Comparison of ENCODE assay signal across 29 mouse cellular contexts in the genomic region with DNA sequence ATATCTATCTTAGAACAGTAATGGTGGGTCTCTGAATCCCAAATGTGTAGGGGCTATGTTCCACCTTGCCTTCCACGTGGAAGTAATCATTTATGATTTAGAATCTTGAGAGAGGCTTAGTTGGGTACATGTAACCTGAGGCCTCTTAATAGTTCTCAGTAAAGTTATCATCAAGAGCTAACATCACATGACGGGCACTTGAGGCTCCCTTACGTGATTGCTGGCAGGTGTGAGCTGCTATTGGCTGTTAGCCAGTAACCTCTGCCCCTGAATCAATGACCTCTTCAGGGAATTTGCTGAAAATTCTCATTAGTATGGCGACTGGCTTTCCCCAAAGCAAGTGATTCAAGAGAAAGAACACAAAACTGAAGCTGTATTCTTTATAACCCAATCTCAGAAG. TPM values are rescaled to one million over a fixed set of nuclear protein-coding genes. Genes with fewer than 3 reads are reported as not detected.
DNase-seq lines count a peak whose midpoint lies in the region; ATAC-seq lines count a peak whose summit lies in the region.
"Had no signal": no experiment of that assay in that cellular context is flagged by ENCODE, and none has a peak within 500 bp of the region (broad histone marks: within the 10 kb centered on the region; RNA-seq: fewer than 3 reads in every experiment).

No protein-coding gene starts in this region.

- peak; percentile 81 for ATAC-seq in intestine, embryonic 15.5 days
- ATAC-seq in hindbrain, embryonic 14.5 days (ENCODE audit: low FRiP score): no peak
- ATAC-seq: hindbrain, embryonic 16.5 days; midbrain, embryonic 15.5 days had no signal

- H3K4me3 ChIP-seq in intestine, embryonic 15.5 days (replicated peaks): no peak overlapping the region
- no peak overlapping the region for H3K4me3 ChIP-seq in hindbrain, embryonic 14.5 days (replicated peaks; ENCODE audit: low read length)
- H3K4me3 ChIP-seq: heart, adult 2 months; heart, embryonic 15.5 days; limb, embryonic 12.5 days; liver, embryonic 15.5 days; megakaryocyte, embryonic 14.5 days; midbrain, embryonic 15.5 days; myocyte; stomach, embryonic 15.5 days had no signal

- no peaks in the 10 kb centered on the region for H3K27me3 ChIP-seq in intestine, embryonic 15.5 days (replicated peaks)
- no peaks in the 10 kb centered on the region for H3K27me3 ChIP-seq in hindbrain, embryonic 14.5 days (ENCODE audit: control insufficient read depth, insufficient read depth, low read length)
- H3K27me3 ChIP-seq: heart, embryonic 15.5 days; limb, embryonic 12.5 days; liver, embryonic 15.5 days; midbrain, embryonic 15.5 days; stomach, embryonic 15.5 days had no signal

- no peak overlapping the region for H3K4me2 ChIP-seq in intestine, embryonic 15.5 days (replicated peaks)
- no peak overlapping the region for H3K4me2 ChIP-seq in hindbrain, embryonic 14.5 days (replicated peaks)
- H3K4me2 ChIP-seq: heart, embryonic 15.5 days; limb, embryonic 12.5 days; liver, embryonic 15.5 days; midbrain, embryonic 15.5 days; stomach, embryonic 15.5 days had no signal

- 0 out of 2 replicates have a peak overlapping the region, but pooled peaks have one; percentile 63 for H3K27ac ChIP-seq in intestine, embryonic 15.5 days
- H3K27ac ChIP-seq in hindbrain, embryonic 14.5 days: no peak overlapping the region
- H3K27ac ChIP-seq: heart, adult 2 months; heart, embryonic 15.5 days; limb, embryonic 12.5 days; liver, embryonic 15.5 days; midbrain, embryonic 15.5 days; stomach, embryonic 15.5 days had no signal

- no peaks in the 10 kb centered on the region for H3K9me3 ChIP-seq in intestine, embryonic 15.5 days
- H3K9me3 ChIP-seq in hindbrain, embryonic 14.5 days (ENCODE audit: control insufficient read depth, low read length): no peaks in the 10 kb centered on the region
- H3K9me3 ChIP-seq: heart, embryonic 15.5 days; limb, embryonic 12.5 days; liver, embryonic 15.5 days; megakaryocyte, embryonic 14.5 days; midbrain, embryonic 15.5 days; stomach, embryonic 15.5 days had no signal

- peaks cover 2% of the 10 kb centered on the region; the same call in 1 of the 2 replicates for H3K4me1 ChIP-seq in intestine, embryonic 15.5 days (replicated peaks)
- no peaks in the 10 kb centered on the region for H3K4me1 ChIP-seq in hindbrain, embryonic 14.5 days (replicated peaks; ENCODE audit: control insufficient read depth, insufficient read depth, low read length)
- H3K4me1 ChIP-seq: liver, embryonic 15.5 days; midbrain, embryonic 15.5 days; stomach, embryonic 15.5 days had no signal

- WGBS in intestine, embryonic 15.5 days: 47% methylated on average over 4 of the region's 4 CpGs
- 63% methylated on average over 4 of the region's 4 CpGs for WGBS in hindbrain, embryonic 14.5 days

- H3K36me3 ChIP-seq in intestine, embryonic 15.5 days: no peaks in the 10 kb centered on the region
- no peaks in the 10 kb centered on the region for H3K36me3 ChIP-seq in hindbrain, embryonic 14.5 days (replicated peaks; ENCODE audit: control insufficient read depth, insufficient read depth)
- H3K36me3 ChIP-seq: heart, embryonic 15.5 days; limb, embryonic 12.5 days; liver, embryonic 15.5 days; midbrain, embryonic 15.5 days; stomach, embryonic 15.5 days had no signal

- no peak overlapping the region for H3K9ac ChIP-seq in intestine, embryonic 15.5 days
- H3K9ac ChIP-seq in hindbrain, embryonic 14.5 days: no peak overlapping the region
- H3K9ac ChIP-seq: heart, embryonic 15.5 days; limb, embryonic 12.5 days; liver, embryonic 15.5 days; midbrain, embryonic 15.5 days; stomach, embryonic 15.5 days had no signal

- peak; percentile 33 for DNase-seq in adrenal gland, postnatal 10 days
- DNase-seq in adrenal gland, adult 2 months: no peak
- DNase-seq in kidney, adult 9 months: peak; percentile 79
- no peak for DNase-seq in kidney, postnatal 4 days
- DNase-seq in lung, postnatal 25 days (ENCODE audit: low spot score): peak; percentile 63
- no peak for DNase-seq in hindbrain, embryonic 14.5 days (ENCODE audit: low spot score)
- no peak for DNase-seq in retina, postnatal 1 day
- DNase-seq: cerebellum, adult 2 months; cerebellum, postnatal 36 days; gastrocnemius, postnatal 10 days; heart, adult 2 months; heart, postnatal 4 days; right cerebral cortex, postnatal 14 days; thymus, adult 2 months had no signal

RNA-seq across cellular contexts. Expression of gene Calml3, which starts 17.0 kb away (rescaled TPM):
- total RNA-seq in adrenal gland, postnatal 10 days (2021): not detected
- under 1 TPM; 0.35 to 0.63 TPM for total RNA-seq in adrenal gland, adult 2 months (2021)
- 0.35 TPM in 1 of 2 replicates, not detected in the other for polyA plus RNA-seq in adrenal gland, adult 2 months (2012; rRNA removed)
- not detected in 2 replicates for polyA plus RNA-seq in intestine, embryonic 15.5 days (2015; fragmentation: Nextera tagmentation; extraction: Ambion mirVana)
- not detected in 2 replicates for polyA plus RNA-seq in hindbrain, embryonic 14.5 days (2014; fragmentation: Nextera tagmentation; extraction: Ambion mirVana)
- total RNA-seq: gastrocnemius, postnatal 10 days; heart, adult 2 months; heart, postnatal 4 days; layer of hippocampus, postnatal 25 days; left cerebral cortex, postnatal 10 days had no signal
- polyA plus RNA-seq: cerebellum, adult 2 months; forebrain, embryonic 11.5 days; heart, embryonic 15.5 days; hindbrain, embryonic 16.5 days; liver, embryonic 15.5 days; midbrain, embryonic 15.5 days; neural tube, embryonic 14.5 days had no signal

RNA-seq across cellular contexts. Expression of gene Calm4, which starts 50.5 kb away (rescaled TPM):
- not detected for total RNA-seq in adrenal gland, postnatal 10 days (2021)
- total RNA-seq in adrenal gland, adult 2 months (2021): not detected
- not detected in 2 replicates for polyA plus RNA-seq in adrenal gland, adult 2 months (2012; rRNA removed)
- not detected in 2 replicates for polyA plus RNA-seq in intestine, embryonic 15.5 days (2015; fragmentation: Nextera tagmentation; extraction: Ambion mirVana)
- not detected in 2 replicates for polyA plus RNA-seq in hindbrain, embryonic 14.5 days (2014; fragmentation: Nextera tagmentation; extraction: Ambion mirVana)
- total RNA-seq: adrenal gland, postnatal 36 days; gastrocnemius, postnatal 10 days; heart, adult 2 months; heart, postnatal 4 days; layer of hippocampus, postnatal 25 days; left cerebral cortex, postnatal 10 days had no signal
- polyA plus RNA-seq: cerebellum, adult 2 months; forebrain, embryonic 11.5 days; heart, adult 2 months; limb, embryonic 12.5 days; liver, embryonic 15.5 days; midbrain, embryonic 15.5 days; neural tube, embryonic 14.5 days; spleen, adult 2 months had no signal

Comparison
In these comparisons a context has a peak if more than half of its experiments do, and no peak if none do; other contexts are left out.
1. DNase-seq: peak in adrenal gland, postnatal 10 days (single experiment), kidney, adult 9 months (single experiment) and lung, postnatal 25 days (single experiment); none in adrenal gland, adult 2 months (single experiment), kidney, postnatal 4 days (0 of 2), hindbrain, embryonic 14.5 days (single experiment) and retina, postnatal 1 day (single experiment).